Mouse (Mus musculus): Measurements from ENCODE around the gene Men1.

GRCm38 (mm10) chr19:6333761-6334595 is 801 bp upstream of the Men1 start:
- no peak for TF ChIP-seq CTCF (IDR thresholded peaks at IDR 0.05; ENCODE audit: extremely low read depth, insufficient read depth, insufficient read length, insufficient replicate concordance)
- TF ChIP-seq POLR2A (IDR thresholded peaks at IDR 0.05; ENCODE audit: low read depth, low read length): no peak
